Mouse (Mus musculus): ENCODE data around the gene Mtfp1. TPM values are rescaled to one million over a fixed set of nuclear protein-coding genes. Genes with fewer than 3 reads are reported as not detected.
"Not testable (repeated sequence)": the region's sequence is repeated elsewhere in the genome, so short reads cannot be mapped to it uniquely, and the experiment has no call there.

Mtfp1 gene
- polyA plus RNA-seq, 1 experiment from 2014 or later: 5.9 TPM

- ATAC-seq (ENCODE audit: insufficient number of reproducible peaks, low FRiP score, low TSS enrichment, low read depth): no peak
- WGBS: 85% methylated on average over 6 of the region's 6 CpGs
- no peaks in the 10 kb centered on the region for H3K9me3 ChIP-seq (replicated peaks)
- H3K4me3 ChIP-seq (replicated peaks): no peak overlapping the region
- no peak overlapping the region for H3K4me2 ChIP-seq (replicated peaks)
- peaks cover 30% of the 10 kb centered on the region for H3K4me1 ChIP-seq
- H3K36me3 ChIP-seq: 0 out of 2 replicates have a peak, but pooled peaks cover 9% of the 10 kb centered on the region
- 0 out of 2 replicates have a peak, but pooled peaks cover 3% of the 10 kb centered on the region for H3K27me3 ChIP-seq
- H3K9ac ChIP-seq: no peak overlapping the region
- H3K27ac ChIP-seq (replicated peaks): no peak overlapping the region
These were observed 18.7 kb upstream of the Mtfp1 start for GRCm38 (mm10) chr11:4113970-4114369.

- no peak overlapping the region for H3K4me3 ChIP-seq (replicated peaks)
- 0 out of 2 replicates have a peak, but pooled peaks cover 9% of the 10 kb centered on the region for H3K36me3 ChIP-seq
- ATAC-seq (ENCODE audit: insufficient number of reproducible peaks, low FRiP score, low TSS enrichment, low read depth): no peak
- no peak overlapping the region for H3K4me2 ChIP-seq (replicated peaks)
- peaks cover 25% of the 10 kb centered on the region for H3K4me1 ChIP-seq
- no peaks in the 10 kb centered on the region for H3K27me3 ChIP-seq
- WGBS: 79% methylated on average over 4 of the region's 4 CpGs
- H3K9ac ChIP-seq: no peak overlapping the region
- H3K9me3 ChIP-seq (replicated peaks): no peaks in the 10 kb centered on the region
- no peak overlapping the region for H3K27ac ChIP-seq (replicated peaks)
These were observed 18.3 kb upstream of the Mtfp1 start for GRCm38 (mm10) chr11:4113496-4113895.

GRCm38 (mm10) chr11:4112861-4113260 is 17.6 kb upstream of the Mtfp1 start:
- Histone ChIP-seq H3K9ac (no peak overlapping the region), H3K4me2 (replicated peaks) (no peak overlapping the region), H3K36me3 (0 out of 2 replicates have a peak, but pooled peaks cover 9% of the 10 kb centered on the region), H3K9me3 (replicated peaks) (no peaks in the 10 kb centered on the region), H3K4me3 (replicated peaks) (no peak overlapping the region), H3K27me3 (no peaks in the 10 kb centered on the region), H3K27ac (replicated peaks) (no peak overlapping the region), H3K4me1 (peaks cover 19% of the 10 kb centered on the region)
- 82% methylated on average over 6 of the region's 6 CpGs for WGBS
- ATAC-seq (ENCODE audit: insufficient number of reproducible peaks, low FRiP score, low TSS enrichment, low read depth): no peak

GRCm38 (mm10) chr11:4112033-4112432 is 16.8 kb upstream of the Mtfp1 start:
- H3K4me3 ChIP-seq (replicated peaks): no peak overlapping the region
- 85% methylated on average over 4 of the region's 4 CpGs for WGBS
- no peaks in the 10 kb centered on the region for H3K9me3 ChIP-seq (replicated peaks)
- 0 out of 2 replicates have a peak, but pooled peaks cover 9% of the 10 kb centered on the region for H3K36me3 ChIP-seq
- no peaks in the 10 kb centered on the region for H3K27me3 ChIP-seq
- peaks cover 13% of the 10 kb centered on the region for H3K4me1 ChIP-seq
- ATAC-seq (ENCODE audit: insufficient number of reproducible peaks, low FRiP score, low TSS enrichment, low read depth): no peak
- H3K4me2 ChIP-seq (replicated peaks): no peak overlapping the region
- H3K9ac ChIP-seq: no peak overlapping the region
- H3K27ac ChIP-seq (replicated peaks): no peak overlapping the region

GRCm38 (mm10) chr11:4108691-4109090 is 13.4 kb upstream of the Mtfp1 start:
- Histone ChIP-seq H3K4me1 (0 out of 2 replicates have a peak, but pooled peaks cover 4% of the 10 kb centered on the region), H3K4me2 (replicated peaks) (no peak overlapping the region), H3K9me3 (replicated peaks) (no peaks in the 10 kb centered on the region), H3K27ac (replicated peaks) (no peak overlapping the region), H3K27me3 (no peaks in the 10 kb centered on the region), H3K9ac (no peak overlapping the region), H3K36me3 (0 out of 2 replicates have a peak, but pooled peaks cover 9% of the 10 kb centered on the region), H3K4me3 (replicated peaks) (no peak overlapping the region)
- 46% methylated on average over 7 of the region's 7 CpGs for WGBS
- no peak for ATAC-seq (ENCODE audit: insufficient number of reproducible peaks, low FRiP score, low TSS enrichment, low read depth)

GRCm38 (mm10) chr11:4107901-4108300 is 12.7 kb upstream of the Mtfp1 start:
- H3K4me3 ChIP-seq (replicated peaks); H3K9me3 ChIP-seq (replicated peaks); H3K27ac ChIP-seq (replicated peaks); H3K4me1 ChIP-seq; ATAC-seq (ENCODE audit: insufficient number of reproducible peaks, low FRiP score, low TSS enrichment, low read depth); H3K9ac ChIP-seq; H3K27me3 ChIP-seq; H3K36me3 ChIP-seq; H3K4me2 ChIP-seq (replicated peaks): not testable (repeated sequence)
- 85% methylated on average over 6 of the region's 6 CpGs for WGBS

GRCm38 (mm10) chr11:4105444-4105843 is 10.2 kb upstream of the Mtfp1 start:
- no peak overlapping the region for H3K4me3 ChIP-seq (replicated peaks)
- H3K27ac ChIP-seq (replicated peaks): no peak overlapping the region
- H3K4me1 ChIP-seq: no peaks in the 10 kb centered on the region
- H3K36me3 ChIP-seq: 0 out of 2 replicates have a peak, but pooled peaks cover 3% of the 10 kb centered on the region
- H3K4me2 ChIP-seq (replicated peaks): no peak overlapping the region
- no peak for ATAC-seq (ENCODE audit: insufficient number of reproducible peaks, low FRiP score, low TSS enrichment, low read depth)
- H3K9ac ChIP-seq: no peak overlapping the region
- 57% methylated on average over 6 of the region's 6 CpGs for WGBS
- no peaks in the 10 kb centered on the region for H3K27me3 ChIP-seq
- no peaks in the 10 kb centered on the region for H3K9me3 ChIP-seq (replicated peaks)

GRCm38 (mm10) chr11:4104989-4105388 is 9.7 kb upstream of the Mtfp1 start:
- Histone ChIP-seq H3K27me3 (no peaks in the 10 kb centered on the region), H3K4me2 (replicated peaks) (no peak overlapping the region), H3K9me3 (replicated peaks) (no peaks in the 10 kb centered on the region), H3K4me3 (replicated peaks) (no peak overlapping the region), H3K4me1 (no peaks in the 10 kb centered on the region), H3K27ac (replicated peaks) (no peak overlapping the region), H3K36me3 (no peaks in the 10 kb centered on the region), H3K9ac (no peak overlapping the region)
- ATAC-seq (ENCODE audit: insufficient number of reproducible peaks, low FRiP score, low TSS enrichment, low read depth): no peak
- 85% methylated on average over 5 of the region's 5 CpGs for WGBS

- Histone ChIP-seq H3K4me3 (replicated peaks) (no peak overlapping the region), H3K4me1 (no peaks in the 10 kb centered on the region), H3K4me2 (replicated peaks) (no peak overlapping the region), H3K27ac (replicated peaks) (no peak overlapping the region), H3K27me3 (no peaks in the 10 kb centered on the region), H3K9me3 (replicated peaks) (no peaks in the 10 kb centered on the region), H3K36me3 (no peaks in the 10 kb centered on the region), H3K9ac (no peak overlapping the region)
- no peak for ATAC-seq (ENCODE audit: insufficient number of reproducible peaks, low FRiP score, low TSS enrichment, low read depth)
- 69% methylated on average over 14 of the region's 14 CpGs for WGBS
These were observed 8.3 kb upstream of the Mtfp1 start for GRCm38 (mm10) chr11:4103522-4103921.

- peaks cover 6% of the 10 kb centered on the region for H3K4me1 ChIP-seq
- no peak overlapping the region for H3K27ac ChIP-seq (replicated peaks)
- no peak overlapping the region for H3K9ac ChIP-seq
- no peaks in the 10 kb centered on the region for H3K27me3 ChIP-seq
- H3K9me3 ChIP-seq (replicated peaks): no peaks in the 10 kb centered on the region
- 72% methylated on average over 5 of the region's 5 CpGs for WGBS
- H3K4me2 ChIP-seq (replicated peaks): no peak overlapping the region
- H3K4me3 ChIP-seq (replicated peaks): no peak overlapping the region
- no peak for ATAC-seq (ENCODE audit: insufficient number of reproducible peaks, low FRiP score, low TSS enrichment, low read depth)
- no peaks in the 10 kb centered on the region for H3K36me3 ChIP-seq
These were observed 6.6 kb upstream of the Mtfp1 start for GRCm38 (mm10) chr11:4101851-4102250.

GRCm38 (mm10) chr11:4099447-4099846 is 4.2 kb upstream of the Mtfp1 start:
- Histone ChIP-seq H3K4me3 (replicated peaks) (no peak overlapping the region), H3K36me3 (no peaks in the 10 kb centered on the region), H3K27ac (replicated peaks) (peak overlapping the region; percentile 28; the same call in 1 of the 2 replicates), H3K9ac (no peak overlapping the region), H3K4me1 (peaks cover 21% of the 10 kb centered on the region), H3K9me3 (replicated peaks) (no peaks in the 10 kb centered on the region), H3K4me2 (replicated peaks) (no peak overlapping the region), H3K27me3 (no peaks in the 10 kb centered on the region)
- WGBS: 65% methylated on average over 3 of the region's 3 CpGs
- no peak for ATAC-seq (ENCODE audit: insufficient number of reproducible peaks, low FRiP score, low TSS enrichment, low read depth)

- H3K27ac ChIP-seq (replicated peaks): 0 out of 2 replicates have a peak overlapping the region, but pooled peaks have one; percentile 28
- WGBS: 48% methylated on average over 7 of the region's 7 CpGs
- no peak overlapping the region for H3K4me2 ChIP-seq (replicated peaks)
- no peaks in the 10 kb centered on the region for H3K27me3 ChIP-seq
- ATAC-seq (ENCODE audit: insufficient number of reproducible peaks, low FRiP score, low TSS enrichment, low read depth): no peak
- H3K4me1 ChIP-seq: peaks cover 25% of the 10 kb centered on the region
- H3K9me3 ChIP-seq (replicated peaks): no peaks in the 10 kb centered on the region
- no peaks in the 10 kb centered on the region for H3K36me3 ChIP-seq
- H3K9ac ChIP-seq: no peak overlapping the region
- H3K4me3 ChIP-seq (replicated peaks): no peak overlapping the region
These were observed 3.6 kb upstream of the Mtfp1 start for GRCm38 (mm10) chr11:4098816-4099215.

Measured in embryonic facial prominence, embryonic 15.5 days (tissue).